Mouse (Mus musculus) hindbrain, embryonic 15.5 days (tissue): Measurements from ENCODE around the gene BC051142. TPM values are rescaled to one million over a fixed set of nuclear protein-coding genes. Genes with fewer than 3 reads are reported as not detected.
"Not testable (repeated sequence)": the region's sequence is repeated elsewhere in the genome, so short reads cannot be mapped to it uniquely, and the experiment has no call there.

Experiments
- ATAC-seq: fragments of 200-750 bp; cut with Nextera tagmentation; 2 replicates; pipeline ENCODE4 v1.8.0; 2017; ENCODE audit warnings: low read depth, moderate number of reproducible peaks, moderate TSS enrichment; ENCODE audit not compliant: low FRiP score
- H3K27ac ChIP-seq: fragments of 300-500 bp; sonication (generic); replicated peaks from 2 replicates; pipeline ENCODE4 v1.5.1; 2015; ENCODE audit warnings: mild to moderate bottlenecking, inconsistent platforms
- H3K27me3 ChIP-seq: fragments of 300-500 bp; sonication (generic); 2 replicates; pipeline ENCODE4 v1.6.1; 2015; ENCODE audit warnings: control low read depth, inconsistent platforms
- H3K36me3 ChIP-seq: fragments of 300-500 bp; sonication (generic); 2 replicates; pipeline ENCODE4 v1.6.1; 2015; ENCODE audit warnings: control low read depth, inconsistent platforms
- H3K4me1 ChIP-seq: fragments of 300-500 bp; sonication (generic); replicated peaks from 2 replicates; pipeline ENCODE4 v1.6.1; 2015; ENCODE audit warnings: control low read depth, inconsistent platforms
- H3K4me2 ChIP-seq: fragments of 300-500 bp; sonication (generic); 2 replicates; pipeline ENCODE4 v1.6.1; 2015; ENCODE audit warnings: moderate library complexity, mild to moderate bottlenecking, inconsistent platforms
- H3K4me3 ChIP-seq: fragments of 300-500 bp; sonication (generic); 2 replicates; pipeline ENCODE4 v1.5.1; 2015; ENCODE audit warnings: mild to moderate bottlenecking, inconsistent platforms
- H3K9ac ChIP-seq: fragments of 300-500 bp; sonication (generic); 2 replicates; pipeline ENCODE4 v1.6.1; 2015; ENCODE audit warnings: inconsistent platforms
- H3K9me3 ChIP-seq: fragments of 300-500 bp; sonication (generic); 2 replicates; pipeline ENCODE4 v1.6.1; 2016; ENCODE audit warnings: control low read depth, inconsistent platforms
- WGBS: fragments of 180-500 bp; shearing (Covaris S2); methylation state at CpG from one replicate; pipeline ENCODE4 v1.1.7; 2015; 5-methylcytosine and 5-hydroxymethylcytosine counted together
- polyA plus RNA-seq: library from polyadenylated mRNA; unstranded; fragments of >200 nt; fragmentation: Nextera tagmentation; extraction: Ambion mirVana; gene quantifications from 2 replicates; pipeline ENCODE4 v1.2.1, GENCODE M21; 2015

Gene BC051142
- polyA plus RNA-seq, 1 experiment from 2014 or later, result 5.5 TPM

- no peaks in the 10 kb centered on the region for H3K4me1 ChIP-seq
- H3K27ac ChIP-seq, result no peak overlapping the region
- no peaks in the 10 kb centered on the region for H3K9me3 ChIP-seq
- 75% methylated on average over 7 of the region's 7 CpGs for WGBS
- H3K9ac ChIP-seq, result no peak overlapping the region
- H3K36me3 ChIP-seq, result no peaks in the 10 kb centered on the region
- H3K4me2 ChIP-seq, result no peak overlapping the region
- H3K4me3 ChIP-seq, result no peak overlapping the region
- ATAC-seq, result no peak
- H3K27me3 ChIP-seq, result no peaks in the 10 kb centered on the region
These were observed 21.4 kb downstream of the BC051142 start for GRCm38 (mm10) chr17:34420014-34420413.

DNA sequence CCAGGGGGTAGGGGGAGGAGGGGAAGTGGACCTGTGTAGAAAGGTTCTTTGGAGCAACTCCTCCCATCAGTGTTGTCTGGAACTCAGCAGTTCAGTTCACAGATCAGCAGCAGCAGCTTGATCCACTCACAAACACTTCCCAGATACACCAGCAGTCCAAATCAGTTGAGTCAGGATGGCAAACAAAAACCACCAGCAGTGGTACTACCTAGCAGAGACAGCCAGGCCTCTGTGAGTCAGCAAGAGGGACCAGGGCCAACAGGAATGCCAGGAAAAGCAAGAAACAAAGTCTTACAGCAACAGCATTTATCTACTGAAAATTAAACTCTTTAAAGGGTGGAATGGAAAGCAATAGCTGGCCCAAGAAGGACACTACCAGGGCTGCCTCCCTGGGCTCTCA lies 29.0 kb downstream of the BC051142 start:
- no peak for ATAC-seq
- H3K4me1 ChIP-seq, result no peaks in the 10 kb centered on the region
- no peaks in the 10 kb centered on the region for H3K27me3 ChIP-seq
- no peak overlapping the region for H3K9ac ChIP-seq
- no peaks in the 10 kb centered on the region for H3K9me3 ChIP-seq
- H3K27ac ChIP-seq, result no peak overlapping the region
- H3K36me3 ChIP-seq, result no peaks in the 10 kb centered on the region
- H3K4me2 ChIP-seq, result no peak overlapping the region
- H3K4me3 ChIP-seq, result no peak overlapping the region

GRCm38 (mm10) chr17:34437120-34437519 lies 38.5 kb downstream of the BC051142 start:
- Histone ChIP-seq H3K4me3 (no peak overlapping the region), H3K4me1 (no peaks in the 10 kb centered on the region), H3K27ac (no peak overlapping the region), H3K27me3 (no peaks in the 10 kb centered on the region), H3K9me3 (no peaks in the 10 kb centered on the region), H3K9ac (no peak overlapping the region), H3K36me3 (no peaks in the 10 kb centered on the region), H3K4me2 (no peak overlapping the region)
- no peak for ATAC-seq
- WGBS, result 71% methylated on average over 4 of the region's 4 CpGs

DNA sequence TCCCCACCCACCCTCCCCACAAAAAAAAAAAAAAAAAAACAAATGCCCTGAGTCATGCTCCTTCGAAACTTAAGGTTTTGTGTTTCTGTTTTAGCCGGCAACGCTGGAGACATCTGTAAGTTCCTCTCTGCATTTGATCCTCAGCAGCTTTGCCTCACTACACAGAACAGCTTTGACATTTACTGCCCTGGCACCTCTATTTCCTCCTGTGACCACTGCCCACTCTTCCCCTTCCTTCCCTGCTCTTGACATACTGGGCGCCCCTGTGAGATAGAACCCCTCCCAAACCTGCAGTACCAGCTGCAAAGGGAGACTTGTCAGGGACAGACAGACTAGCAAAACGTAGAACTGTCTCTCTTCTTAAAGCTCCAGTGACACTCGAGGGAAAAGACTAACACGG lies 39.0 kb downstream of the BC051142 start:
- H3K27me3 ChIP-seq, result no peaks in the 10 kb centered on the region
- no peak overlapping the region for H3K4me2 ChIP-seq
- no peak overlapping the region for H3K27ac ChIP-seq
- H3K9ac ChIP-seq, result no peak overlapping the region
- WGBS, result 73% methylated on average over 7 of the region's 7 CpGs
- H3K4me1 ChIP-seq, result no peaks in the 10 kb centered on the region
- no peaks in the 10 kb centered on the region for H3K9me3 ChIP-seq
- ATAC-seq, result no peak
- no peaks in the 10 kb centered on the region for H3K36me3 ChIP-seq
- no peak overlapping the region for H3K4me3 ChIP-seq

DNA sequence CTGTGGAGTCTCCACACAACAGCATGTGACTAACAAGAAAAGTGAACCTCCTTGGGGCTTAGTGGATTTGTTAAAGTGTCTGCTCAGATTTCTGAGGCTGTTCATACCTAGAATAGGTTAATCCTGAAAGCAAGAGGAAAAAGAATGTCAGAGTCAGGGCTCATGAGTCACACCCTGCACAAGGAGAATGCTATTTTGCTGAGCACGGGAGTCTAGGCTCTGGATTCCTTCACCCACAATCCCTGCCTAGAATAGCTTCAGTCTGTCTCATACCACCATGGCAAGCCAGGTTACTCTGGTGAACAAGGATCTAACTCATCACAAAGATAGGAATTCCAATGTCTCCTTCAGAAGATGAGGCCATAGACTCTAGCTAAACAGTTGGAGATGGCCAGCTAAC lies 40.0 kb downstream of the BC051142 start:
- no peak overlapping the region for H3K9ac ChIP-seq
- ATAC-seq, result no peak
- 51% methylated on average over 1 of the region's 1 CpGs for WGBS

GRCm38 (mm10) chr17:34439795-34440194 lies 41.2 kb downstream of the BC051142 start:
- 51% methylated on average over 3 of the region's 3 CpGs for WGBS

More for the DNA sequence above, 40.0 kb downstream of the BC051142 start:
- Histone ChIP-seq H3K4me1 (no peaks in the 10 kb centered on the region), H3K27me3 (no peaks in the 10 kb centered on the region), H3K9me3 (no peaks in the 10 kb centered on the region), H3K4me3 (no peak overlapping the region), H3K27ac (no peak overlapping the region), H3K36me3 (no peaks in the 10 kb centered on the region), H3K4me2 (no peak overlapping the region)

GRCm38 (mm10) chr17:34441990-34442389 lies 43.4 kb downstream of the BC051142 start:
- no peak overlapping the region for H3K9ac ChIP-seq
- H3K4me3 ChIP-seq, result no peak overlapping the region
- no peaks in the 10 kb centered on the region for H3K27me3 ChIP-seq
- 95% methylated on average over 7 of the region's 7 CpGs for WGBS
- no peaks in the 10 kb centered on the region for H3K4me1 ChIP-seq
- H3K9me3 ChIP-seq, result no peaks in the 10 kb centered on the region
- ATAC-seq, result no peak
- H3K27ac ChIP-seq, result no peak overlapping the region
- H3K4me2 ChIP-seq, result no peak overlapping the region
- H3K36me3 ChIP-seq, result no peaks in the 10 kb centered on the region

More at GRCm38 (mm10) chr17:34439795-34440194, 41.2 kb downstream of the BC051142 start:
- H3K27me3 ChIP-seq, result no peaks in the 10 kb centered on the region
- H3K4me3 ChIP-seq, result no peak overlapping the region
- no peaks in the 10 kb centered on the region for H3K9me3 ChIP-seq
- no peaks in the 10 kb centered on the region for H3K4me1 ChIP-seq
- H3K4me2 ChIP-seq, result no peak overlapping the region
- no peak overlapping the region for H3K9ac ChIP-seq
- no peaks in the 10 kb centered on the region for H3K36me3 ChIP-seq
- no peak overlapping the region for H3K27ac ChIP-seq
- no peak for ATAC-seq

DNA sequence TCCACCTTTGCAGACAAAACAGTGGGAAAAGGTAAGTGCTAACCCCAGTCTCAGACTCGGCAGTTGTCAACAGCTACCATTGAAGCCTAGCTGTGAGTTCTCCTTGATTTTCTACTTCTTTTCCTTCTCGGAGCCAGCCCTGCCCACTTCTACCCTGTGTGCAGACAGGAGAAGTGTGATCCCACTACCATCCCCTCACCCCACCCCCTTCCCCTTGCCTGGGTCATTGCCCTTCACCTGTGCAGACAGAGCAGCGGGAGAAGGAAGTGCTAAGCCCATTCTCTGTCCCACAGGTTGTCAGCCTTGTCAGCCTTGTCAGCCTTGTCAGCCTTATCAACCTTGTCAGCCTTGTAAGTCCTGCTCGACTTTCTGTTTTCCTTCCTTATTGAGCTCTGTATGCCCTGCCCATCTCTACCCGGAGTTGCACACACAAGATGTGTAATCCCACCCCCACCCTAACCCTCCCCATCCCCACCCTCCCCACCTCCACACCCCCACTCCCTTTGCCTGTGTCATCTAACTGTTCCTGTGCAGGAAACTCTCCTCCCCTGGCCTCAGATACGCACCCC lies 49.9 kb downstream of the BC051142 start:
- ATAC-seq, result no peak
- WGBS, result 77% methylated on average over 6 of the region's 6 CpGs
- Histone ChIP-seq H3K27me3 (no peaks in the 10 kb centered on the region), H3K4me1 (no peaks in the 10 kb centered on the region), H3K4me2 (no peak overlapping the region), H3K27ac (no peak overlapping the region), H3K9me3 (no peaks in the 10 kb centered on the region), H3K36me3 (no peaks in the 10 kb centered on the region), H3K4me3 (no peak overlapping the region), H3K9ac (no peak overlapping the region)

- 81% methylated on average over 4 of the region's 4 CpGs for WGBS
- Histone ChIP-seq H3K4me3 (no peak overlapping the region), H3K27ac (no peak overlapping the region), H3K36me3 (no peaks in the 10 kb centered on the region), H3K4me2 (no peak overlapping the region), H3K4me1 (no peaks in the 10 kb centered on the region), H3K9ac (no peak overlapping the region), H3K9me3 (no peaks in the 10 kb centered on the region), H3K27me3 (no peaks in the 10 kb centered on the region)
- no peak for ATAC-seq
These were observed 59.0 kb downstream of the BC051142 start for GRCm38 (mm10) chr17:34457668-34458067.

GRCm38 (mm10) chr17:34459255-34459654 lies 60.6 kb downstream of the BC051142 start:
- H3K36me3 ChIP-seq, result no peaks in the 10 kb centered on the region
- no peaks in the 10 kb centered on the region for H3K9me3 ChIP-seq
- H3K27ac ChIP-seq, result no peak overlapping the region
- ATAC-seq, result no peak
- no peak overlapping the region for H3K4me2 ChIP-seq
- no peak overlapping the region for H3K9ac ChIP-seq
- H3K4me1 ChIP-seq, result no peaks in the 10 kb centered on the region
- H3K4me3 ChIP-seq, result no peak overlapping the region
- 90% methylated on average over 3 of the region's 3 CpGs for WGBS
- H3K27me3 ChIP-seq, result no peaks in the 10 kb centered on the region

GRCm38 (mm10) chr17:34465906-34466305 lies 67.3 kb downstream of the BC051142 start:
- not testable (repeated sequence) for H3K36me3 ChIP-seq, H3K27me3 ChIP-seq, H3K9ac ChIP-seq, H3K27ac ChIP-seq, H3K4me2 ChIP-seq, H3K4me3 ChIP-seq, H3K4me1 ChIP-seq, H3K9me3 ChIP-seq, ATAC-seq

DNA sequence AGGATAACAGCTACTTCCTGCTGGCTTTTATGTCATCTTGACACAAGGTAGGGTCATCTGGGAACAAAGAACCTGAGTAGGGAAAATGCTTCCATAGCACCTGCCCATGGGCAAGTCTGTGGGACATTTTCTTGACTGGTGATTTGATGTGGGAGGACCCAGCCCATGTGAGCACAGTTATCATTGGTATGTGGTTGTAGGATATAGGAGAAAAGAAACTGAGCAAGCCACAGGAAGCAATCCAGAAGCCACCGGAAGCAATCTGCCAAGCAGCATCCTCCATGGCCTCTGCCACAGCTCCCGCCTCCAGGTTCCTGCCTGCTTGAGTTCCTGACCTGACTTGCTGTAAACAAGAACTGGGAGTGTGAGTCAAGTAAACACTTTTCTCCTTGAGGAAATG lies 71.9 kb downstream of the BC051142 start:
- Histone ChIP-seq H3K36me3 (no peaks in the 10 kb centered on the region), H3K4me1 (no peaks in the 10 kb centered on the region), H3K9me3 (no peaks in the 10 kb centered on the region), H3K4me2 (no peak overlapping the region), H3K27me3 (no peaks in the 10 kb centered on the region), H3K4me3 (no peak overlapping the region), H3K9ac (no peak overlapping the region), H3K27ac (no peak overlapping the region)
- ATAC-seq, result no peak
- WGBS, result 91% methylated on average over 2 of the region's 2 CpGs

DNA sequence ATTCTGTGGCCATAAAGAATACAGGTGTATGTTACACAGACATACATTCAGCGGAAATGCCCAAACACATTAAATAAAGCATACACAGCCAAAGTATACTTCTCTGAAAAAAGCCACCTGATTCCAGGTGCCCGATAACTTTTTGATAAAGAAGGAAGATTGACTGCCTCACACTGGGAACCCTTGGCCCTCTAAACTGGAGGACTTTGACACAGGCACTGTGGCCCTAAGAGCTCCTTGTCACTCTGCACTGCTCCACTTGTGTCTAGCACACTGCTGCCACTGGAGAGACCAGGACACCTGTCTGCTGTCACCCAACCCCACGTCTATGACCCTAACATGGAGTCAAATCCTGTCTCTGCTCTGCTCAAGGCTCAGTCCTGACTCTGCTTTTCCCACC lies 76.4 kb downstream of the BC051142 start:
- Histone ChIP-seq H3K4me1 (no peaks in the 10 kb centered on the region), H3K9ac (no peak overlapping the region), H3K27me3 (no peaks in the 10 kb centered on the region), H3K4me3 (no peak overlapping the region), H3K36me3 (no peaks in the 10 kb centered on the region), H3K27ac (no peak overlapping the region), H3K9me3 (no peaks in the 10 kb centered on the region), H3K4me2 (no peak overlapping the region)
- WGBS, result 79% methylated on average over 3 of the region's 3 CpGs
- no peak for ATAC-seq
